Mouse (Mus musculus): Measurements from ENCODE around the gene Ndufb11.

GRCm38 (mm10) chrX:20608500-20608899 lies 8.9 kb downstream of the Ndufb11 start:
- TF ChIP-seq CTCF (IDR thresholded peaks at IDR 0.05; ENCODE audit: low read depth) (no peak), EP300 (IDR thresholded peaks at IDR 0.05; ENCODE audit: low read depth) (no peak)
